Mouse (Mus musculus) brain, embryonic 14.5 days (tissue): ENCODE measurements around the gene Fam8a1.

Source experiments
- CTCF ChIP-seq: fragments of 200-500 bp; IDR thresholded peaks from 2 replicates; pipeline ENCODE4 v1.5.1; 2012; ENCODE audit warnings: inconsistent platforms, mild to moderate bottlenecking, moderate library complexity, borderline replicate concordance; ENCODE audit not compliant: insufficient read depth, insufficient read length; ENCODE audit errors: extremely low read depth
- POLR2A ChIP-seq: fragments of 200-500 bp; IDR thresholded peaks from 2 replicates; pipeline ENCODE4 v1.6.1; 2012; ENCODE audit warnings: mild to moderate bottlenecking, inconsistent platforms, borderline replicate concordance; ENCODE audit not compliant: poor library complexity, insufficient read depth, insufficient read length, severe bottlenecking; ENCODE audit errors: extremely low read depth

DNA sequence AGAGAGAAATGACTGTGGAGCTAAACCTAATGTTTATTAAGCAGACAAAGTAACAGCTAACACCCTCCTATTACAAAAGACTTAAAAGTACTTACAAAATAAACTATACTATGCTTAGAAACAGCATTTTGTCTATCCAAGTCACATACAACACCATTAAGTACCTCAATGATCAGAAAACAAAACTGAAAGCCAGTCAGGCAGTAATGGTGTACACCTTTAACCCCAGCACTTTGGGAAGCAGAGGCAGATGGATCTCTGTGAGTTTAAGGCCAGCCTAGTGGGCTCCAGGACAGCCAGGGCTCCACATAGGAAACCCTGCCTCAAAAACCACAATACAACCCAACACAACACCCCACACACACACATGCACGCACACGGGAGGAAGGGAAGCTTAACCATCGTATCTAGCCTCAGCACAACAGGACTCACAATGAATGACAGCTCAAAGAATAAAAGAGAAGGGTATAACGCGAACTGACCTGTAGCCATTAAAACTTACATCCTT is 49.6 kb downstream of the Fam8a1 start:
- TF ChIP-seq CTCF (no peak), POLR2A (no peak)
